Mouse (Mus musculus): ENCODE data around the gene 1700011L22Rik. TPM values are rescaled to one million over a fixed set of nuclear protein-coding genes. Genes with fewer than 3 reads are reported as not detected.
A peak's percentile ranks its signal among the peaks of the same experiment; 100 is the strongest.

The 1700011L22Rik gene
- polyA plus RNA-seq, 1 experiment from 2014 or later, result not detected

GRCm38 (mm10) chr8:79229266-79229888 lies 19.0 kb downstream of the 1700011L22Rik start:
- no peak for ATAC-seq (ENCODE audit: insufficient number of reproducible peaks, insufficient read depth, low FRiP score, low TSS enrichment, low read depth)
- Histone ChIP-seq H3K4me1 (peaks cover 6% of the 10 kb centered on the region; the same call in 1 of the 2 replicates), H3K4me3 (no peak overlapping the region), H3K36me3 (no peaks in the 10 kb centered on the region), H3K27me3 (no peaks in the 10 kb centered on the region), H3K4me2 (no peak overlapping the region), H3K9ac (no peak overlapping the region), H3K9me3 (peaks cover 9% of the 10 kb centered on the region; the same call in 1 of the 2 replicates), H3K27ac (no peak overlapping the region)
- WGBS, result 78% methylated on average over 8 of the region's 8 CpGs

DNA sequence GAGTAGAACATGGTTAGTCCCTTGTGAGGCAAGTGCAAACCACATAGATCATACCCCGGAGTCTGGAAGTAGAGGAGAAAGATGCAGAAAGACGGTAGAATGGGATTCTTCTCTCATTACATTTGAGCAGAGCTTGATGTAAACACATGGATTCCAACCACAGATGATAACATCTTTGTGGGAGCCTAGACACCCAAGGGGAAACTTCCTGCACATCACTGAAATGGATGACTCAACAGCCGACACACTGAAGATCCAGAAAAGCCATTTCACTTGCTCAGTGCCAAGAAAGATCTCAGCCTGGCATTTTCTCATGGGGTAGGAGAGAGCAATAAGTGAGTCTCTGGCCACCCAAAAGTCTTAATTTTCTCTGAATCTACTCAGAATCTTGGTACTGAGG lies 20.5 kb downstream of the 1700011L22Rik start:
- H3K36me3 ChIP-seq, result no peaks in the 10 kb centered on the region
- H3K9ac ChIP-seq, result no peak overlapping the region
- H3K4me1 ChIP-seq, result peaks cover 15% of the 10 kb centered on the region
- H3K4me2 ChIP-seq, result no peak overlapping the region
- H3K27ac ChIP-seq, result no peak overlapping the region
- no peaks in the 10 kb centered on the region for H3K27me3 ChIP-seq
- no peak overlapping the region for H3K4me3 ChIP-seq
- ATAC-seq (ENCODE audit: insufficient number of reproducible peaks, insufficient read depth, low FRiP score, low TSS enrichment, low read depth), result no peak
- WGBS, result 83% methylated on average over 3 of the region's 3 CpGs
- peaks cover 9% of the 10 kb centered on the region; the same call in 1 of the 2 replicates for H3K9me3 ChIP-seq

- H3K4me3 ChIP-seq, result no peak overlapping the region
- peaks cover 9% of the 10 kb centered on the region; the same call in 1 of the 2 replicates for H3K9me3 ChIP-seq
- H3K9ac ChIP-seq, result no peak overlapping the region
- H3K27me3 ChIP-seq, result no peaks in the 10 kb centered on the region
- no peak for ATAC-seq (ENCODE audit: insufficient number of reproducible peaks, insufficient read depth, low FRiP score, low TSS enrichment, low read depth)
- WGBS, result 80% methylated on average over 4 of the region's 4 CpGs
- H3K4me2 ChIP-seq, result no peak overlapping the region
- no peak overlapping the region for H3K27ac ChIP-seq
- peaks cover 22% of the 10 kb centered on the region for H3K4me1 ChIP-seq
- H3K36me3 ChIP-seq, result no peaks in the 10 kb centered on the region
These were observed 21.2 kb downstream of the 1700011L22Rik start for GRCm38 (mm10) chr8:79227194-79227593.

GRCm38 (mm10) chr8:79226046-79226445 lies 22.3 kb downstream of the 1700011L22Rik start:
- Histone ChIP-seq H3K9me3 (peaks cover 9% of the 10 kb centered on the region; the same call in 1 of the 2 replicates), H3K4me3 (no peak overlapping the region), H3K9ac (no peak overlapping the region), H3K36me3 (no peaks in the 10 kb centered on the region), H3K4me1 (peaks cover 25% of the 10 kb centered on the region), H3K27me3 (no peaks in the 10 kb centered on the region), H3K4me2 (no peak overlapping the region), H3K27ac (no peak overlapping the region)
- WGBS, result 91% methylated on average over 3 of the region's 3 CpGs
- ATAC-seq (ENCODE audit: insufficient number of reproducible peaks, insufficient read depth, low FRiP score, low TSS enrichment, low read depth), result no peak

DNA sequence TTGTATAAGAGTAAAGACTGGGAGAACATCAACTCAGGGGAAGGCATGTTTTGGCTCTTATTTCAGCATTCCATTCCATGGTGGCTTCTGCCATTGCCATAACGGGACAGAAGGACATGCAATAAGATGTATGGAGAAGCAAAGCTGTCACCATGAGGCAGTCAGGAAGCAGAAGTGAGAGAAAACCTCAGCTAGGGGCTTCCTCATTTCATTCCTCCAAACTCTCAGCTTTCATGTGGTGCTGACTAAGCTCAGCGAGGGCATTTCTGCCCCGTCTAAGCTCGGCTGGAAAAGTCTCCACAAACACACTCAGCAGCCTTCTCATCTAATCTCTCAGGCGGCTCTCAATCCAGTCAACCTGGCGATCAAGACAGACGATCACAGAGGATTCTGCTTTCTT lies 22.8 kb downstream of the 1700011L22Rik start:
- Histone ChIP-seq H3K27me3 (no peaks in the 10 kb centered on the region), H3K9me3 (peaks cover 9% of the 10 kb centered on the region; the same call in 1 of the 2 replicates), H3K4me1 (peaks cover 25% of the 10 kb centered on the region), H3K9ac (no peak overlapping the region), H3K4me2 (no peak overlapping the region), H3K27ac (no peak overlapping the region), H3K4me3 (no peak overlapping the region), H3K36me3 (no peaks in the 10 kb centered on the region)
- no peak for ATAC-seq (ENCODE audit: insufficient number of reproducible peaks, insufficient read depth, low FRiP score, low TSS enrichment, low read depth)
- WGBS, result 80% methylated on average over 7 of the region's 7 CpGs

GRCm38 (mm10) chr8:79224363-79224762 lies 24.0 kb downstream of the 1700011L22Rik start:
- Histone ChIP-seq H3K27me3 (no peaks in the 10 kb centered on the region), H3K4me3 (no peak overlapping the region), H3K36me3 (no peaks in the 10 kb centered on the region), H3K4me1 (peaks cover 25% of the 10 kb centered on the region), H3K9ac (no peak overlapping the region), H3K27ac (no peak overlapping the region), H3K9me3 (peaks cover 9% of the 10 kb centered on the region; the same call in 1 of the 2 replicates), H3K4me2 (no peak overlapping the region)
- 76% methylated on average over 9 of the region's 9 CpGs for WGBS
- no peak for ATAC-seq (ENCODE audit: insufficient number of reproducible peaks, insufficient read depth, low FRiP score, low TSS enrichment, low read depth)

- H3K4me1 ChIP-seq, result peaks cover 25% of the 10 kb centered on the region
- WGBS, result 69% methylated on average over 5 of the region's 5 CpGs
- H3K27me3 ChIP-seq, result no peaks in the 10 kb centered on the region
- no peak overlapping the region for H3K4me2 ChIP-seq
- no peaks in the 10 kb centered on the region for H3K36me3 ChIP-seq
- H3K4me3 ChIP-seq, result no peak overlapping the region
- H3K27ac ChIP-seq, result peak overlapping the region; percentile 71
- ATAC-seq (ENCODE audit: insufficient number of reproducible peaks, insufficient read depth, low FRiP score, low TSS enrichment, low read depth), result no peak
- peaks cover 12% of the 10 kb centered on the region; the same call in 1 of the 2 replicates for H3K9me3 ChIP-seq
- H3K9ac ChIP-seq, result no peak overlapping the region
These were observed 25.6 kb downstream of the 1700011L22Rik start for GRCm38 (mm10) chr8:79222752-79223141.

GRCm38 (mm10) chr8:79222106-79222751 lies 26.1 kb downstream of the 1700011L22Rik start:
- no peak overlapping the region for H3K4me2 ChIP-seq
- no peak overlapping the region for H3K9ac ChIP-seq
- H3K27me3 ChIP-seq, result no peaks in the 10 kb centered on the region
- peaks cover 12% of the 10 kb centered on the region; the same call in 1 of the 2 replicates for H3K9me3 ChIP-seq
- WGBS, result 32% methylated on average over 5 of the region's 5 CpGs
- H3K4me3 ChIP-seq, result no peak overlapping the region
- ATAC-seq (ENCODE audit: insufficient number of reproducible peaks, insufficient read depth, low FRiP score, low TSS enrichment, low read depth), result 0 out of 2 replicates have a peak, but pooled peaks have one; percentile 48
- peaks cover 25% of the 10 kb centered on the region for H3K4me1 ChIP-seq
- H3K36me3 ChIP-seq, result no peaks in the 10 kb centered on the region
- H3K27ac ChIP-seq, result peak overlapping the region; percentile 71

GRCm38 (mm10) chr8:79211630-79212029 lies 36.7 kb downstream of the 1700011L22Rik start:
- Histone ChIP-seq H3K27me3 (no peaks in the 10 kb centered on the region), H3K36me3 (no peaks in the 10 kb centered on the region), H3K27ac (no peak overlapping the region), H3K9ac (no peak overlapping the region), H3K4me1 (peaks cover 49% of the 10 kb centered on the region), H3K9me3 (no peaks in the 10 kb centered on the region), H3K4me2 (no peak overlapping the region), H3K4me3 (no peak overlapping the region)
- no peak for ATAC-seq (ENCODE audit: insufficient number of reproducible peaks, insufficient read depth, low FRiP score, low TSS enrichment, low read depth)
- 53% methylated on average over 9 of the region's 9 CpGs for WGBS

DNA sequence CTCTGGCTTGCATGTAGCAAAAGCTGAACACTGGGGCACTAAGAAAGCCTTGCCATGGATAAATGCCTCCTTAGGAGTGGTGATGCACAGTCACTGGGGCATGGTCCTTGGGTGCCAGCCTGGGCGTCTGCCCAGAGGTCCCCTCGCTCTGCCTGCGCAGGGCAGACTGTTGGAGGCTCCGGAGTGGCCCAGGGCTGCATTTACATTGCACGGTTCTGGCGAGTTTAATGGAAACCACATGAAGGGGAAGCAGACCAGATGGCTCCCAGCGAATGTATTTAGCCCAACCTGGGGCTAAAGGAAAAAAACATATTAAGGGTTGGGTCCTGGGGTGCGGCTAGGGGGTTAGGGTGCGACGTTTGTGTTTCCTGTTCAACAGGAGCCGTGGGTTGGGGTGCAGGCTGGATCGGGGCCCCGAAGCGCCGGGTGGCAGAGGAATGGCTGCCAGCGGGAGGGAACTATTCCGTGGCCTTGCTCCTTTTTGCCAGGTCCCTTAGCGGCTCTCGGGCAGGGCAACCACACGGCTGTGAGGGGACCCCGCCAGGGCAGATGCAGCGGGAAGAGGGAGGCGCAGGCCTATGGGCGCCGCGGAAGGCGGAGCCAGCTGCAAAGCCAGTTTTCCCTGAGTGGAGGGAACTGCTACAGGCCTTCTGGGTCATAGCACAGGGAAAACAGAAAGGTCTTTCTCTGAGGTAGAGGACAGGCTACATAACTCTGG lies 38.6 kb downstream of the 1700011L22Rik start:
- Histone ChIP-seq H3K27ac (peak overlapping the region; percentile 97), H3K4me2 (peak overlapping the region; percentile 61), H3K9ac (peak overlapping the region; percentile 69), H3K9me3 (no peaks in the 10 kb centered on the region), H3K4me3 (peak overlapping the region; percentile 27), H3K27me3 (no peaks in the 10 kb centered on the region), H3K36me3 (no peaks in the 10 kb centered on the region), H3K4me1 (peaks cover 53% of the 10 kb centered on the region)
- 3% methylated on average over 27 of the region's 27 CpGs for WGBS
- peak; percentile 84 for ATAC-seq (ENCODE audit: insufficient number of reproducible peaks, insufficient read depth, low FRiP score, low TSS enrichment, low read depth)

- Histone ChIP-seq H3K4me2 (peak overlapping the region; percentile 61), H3K4me3 (peak overlapping the region; percentile 27), H3K27ac (peak overlapping the region; percentile 97), H3K9ac (peak overlapping the region; percentile 69), H3K36me3 (no peaks in the 10 kb centered on the region), H3K27me3 (no peaks in the 10 kb centered on the region), H3K4me1 (peaks cover 53% of the 10 kb centered on the region), H3K9me3 (no peaks in the 10 kb centered on the region)
- WGBS, result 3% methylated on average over 15 of the region's 15 CpGs
- peak; percentile 73 for ATAC-seq (ENCODE audit: insufficient number of reproducible peaks, insufficient read depth, low FRiP score, low TSS enrichment, low read depth)
These were observed 39.4 kb downstream of the 1700011L22Rik start for GRCm38 (mm10) chr8:79208691-79209640.

All from embryonic facial prominence, embryonic 13.5 days (tissue).